Comparison of ENCODE assay signal across 10 mouse cellular contexts in genomic region chr6:121045345-121046080, GRCm38 (mm10).
DNase-seq lines count a peak whose midpoint lies in the region; ATAC-seq and TF ChIP-seq lines count a peak whose summit lies in the region.
"Had no signal": no experiment of that assay in that cellular context is flagged by ENCODE, and none has a peak within 500 bp of the region (broad histone marks: within the 10 kb centered on the region; RNA-seq: fewer than 3 reads in every experiment).

No protein-coding gene starts in this region.

- H3K27me3 ChIP-seq in heart, embryonic 10.5 days (ENCODE audit: insufficient read depth, poor library complexity, severe bottlenecking), result no peaks in the 10 kb centered on the region
- no peaks in the 10 kb centered on the region for H3K27me3 ChIP-seq in hindbrain, postnatal 0 days (ENCODE audit: insufficient read depth, low read length)
- H3K27me3 ChIP-seq: heart, embryonic 12.5 days; liver, embryonic 13.5 days had no signal

- 70% methylated on average over 20 of the region's 20 CpGs for WGBS in heart, embryonic 10.5 days
- WGBS in hindbrain, postnatal 0 days, result 41% methylated on average over 18 of the region's 20 CpGs

- no peaks in the 10 kb centered on the region for H3K9me3 ChIP-seq in heart, embryonic 10.5 days
- no peaks in the 10 kb centered on the region for H3K9me3 ChIP-seq in hindbrain, postnatal 0 days (ENCODE audit: low read length)
- H3K9me3 ChIP-seq: heart, embryonic 12.5 days; liver, embryonic 13.5 days had no signal

- peak; percentile 43; the same call in 1 of the 2 replicates for ATAC-seq in hindbrain, postnatal 0 days

- DNase-seq in heart, embryonic 10.5 days (ENCODE audit: low spot score), result no peak
- DNase-seq in heart, postnatal 4 days, result no peak
- peak; percentile 50 to 55 for DNase-seq in right cerebral cortex, adult 2 months (ENCODE audit: low spot score in 2 of 2)
- DNase-seq in right cerebral cortex, postnatal 4 days, result no peak
- no peak for DNase-seq in hindbrain, postnatal 0 days (ENCODE audit: low spot score)
- peak; percentile 65 for DNase-seq in telencephalon, adult 2 months (ENCODE audit: low read depth, low spot score)
- DNase-seq in urinary bladder, postnatal 14 days (ENCODE audit: low spot score), result no peak
- DNase-seq in c-Kit-positive CD71-positive TER-119-positive erythroid progenitor cells, embryonic 14.5 days (ENCODE audit: low spot score), result no peak
- DNase-seq: liver, embryonic 13.5 days had no signal

- TF ChIP-seq CTCF in hindbrain, postnatal 0 days (IDR thresholded peaks at IDR 0.05; ENCODE audit: low read depth), result no peak

- peaks cover 20% of the 10 kb centered on the region for H3K36me3 ChIP-seq in heart, embryonic 10.5 days
- H3K36me3 ChIP-seq in hindbrain, postnatal 0 days (ENCODE audit: insufficient read depth, low read length), result peaks cover 2% of the 10 kb centered on the region; the same call in 1 of the 2 replicates

- H3K27ac ChIP-seq in heart, embryonic 10.5 days, result peak overlapping the region; percentile 60; the same call in 1 of the 2 replicates
- peak overlapping the region; percentile 45; the same call in 1 of the 2 replicates for H3K27ac ChIP-seq in hindbrain, postnatal 0 days
- H3K27ac ChIP-seq: liver, embryonic 13.5 days had no signal

- no peak overlapping the region for H3K4me2 ChIP-seq in hindbrain, postnatal 0 days (ENCODE audit: low read depth, low read length)
- H3K4me2 ChIP-seq: heart, embryonic 12.5 days; liver, embryonic 13.5 days had no signal

- H3K4me1 ChIP-seq in heart, embryonic 10.5 days, result peaks cover 73% of the 10 kb centered on the region
- H3K4me1 ChIP-seq in hindbrain, postnatal 0 days (ENCODE audit: insufficient read depth, low read length), result peaks cover 3% of the 10 kb centered on the region

- H3K4me3 ChIP-seq in heart, embryonic 10.5 days, result no peak overlapping the region
- H3K4me3 ChIP-seq in hindbrain, postnatal 0 days (ENCODE audit: low read length), result no peak overlapping the region
- H3K4me3 ChIP-seq: heart, embryonic 12.5 days; liver, embryonic 13.5 days had no signal

- no peak overlapping the region for H3K9ac ChIP-seq in hindbrain, postnatal 0 days (replicated peaks; ENCODE audit: low read length)
- H3K9ac ChIP-seq: heart, embryonic 12.5 days; liver, embryonic 13.5 days had no signal

Comparison
In these comparisons a context has a peak if more than half of its experiments do, and no peak if none do; other contexts are left out.
1. DNase-seq: peak in right cerebral cortex, adult 2 months (2 of 2) and telencephalon, adult 2 months (single experiment); none in heart, embryonic 10.5 days (single experiment), heart, postnatal 4 days (single experiment), right cerebral cortex, postnatal 4 days (single experiment), hindbrain, postnatal 0 days (single experiment), urinary bladder, postnatal 14 days (single experiment) and c-Kit-positive CD71-positive TER-119-positive erythroid progenitor cells, embryonic 14.5 days (single experiment).